Mouse (Mus musculus) forelimb bud, embryonic 11.5 days (tissue): ENCODE results near the gene Dnah8.

ENCODE experiments used
- DNase-seq: peaks from one replicate; pipeline ENCODE4 v3.0.0-alpha.2; 2012; ENCODE audit warnings: low read depth, low spot score

Dnah8 gene

DNA sequence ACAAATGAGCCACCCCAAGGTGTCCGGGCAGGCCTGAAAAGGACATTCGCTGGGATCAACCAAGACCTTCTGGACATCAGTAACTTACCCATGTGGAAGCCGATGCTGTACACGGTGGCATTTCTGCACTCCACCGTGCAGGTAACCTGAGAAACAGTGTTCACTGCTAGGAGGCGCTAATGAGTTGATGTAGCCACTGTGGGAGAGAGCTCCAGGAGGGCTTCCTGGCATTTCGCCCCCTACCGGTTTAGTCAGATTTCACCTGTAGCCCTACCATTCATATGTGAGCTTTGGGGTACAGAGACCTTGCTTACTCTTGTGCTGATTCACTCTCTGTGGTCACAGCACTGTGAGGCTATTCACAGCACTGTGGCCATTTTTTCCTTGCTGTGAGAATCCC is 195.0 kb downstream of the Dnah8 start:
- no peak for DNase-seq

DNA sequence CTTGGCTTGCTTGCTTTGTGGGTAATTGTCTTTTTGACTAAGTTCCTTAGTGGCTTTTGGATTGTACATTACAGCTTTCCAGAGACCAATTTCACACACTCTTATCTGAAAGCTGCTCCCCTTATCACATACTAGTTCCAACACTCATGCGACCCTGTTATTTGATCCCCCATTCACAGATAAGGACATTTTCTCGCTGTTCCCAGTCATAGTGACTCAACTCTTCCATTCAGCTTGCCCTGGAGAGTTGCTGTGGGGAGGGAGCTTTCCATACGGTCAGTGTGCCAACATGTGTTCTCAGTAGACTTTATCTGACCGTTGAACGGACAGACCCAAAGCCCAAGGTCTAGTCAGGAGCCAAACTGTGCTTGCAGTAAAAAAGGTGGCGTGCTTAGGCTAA is 197.0 kb downstream of the Dnah8 start:
- no peak for DNase-seq

DNA sequence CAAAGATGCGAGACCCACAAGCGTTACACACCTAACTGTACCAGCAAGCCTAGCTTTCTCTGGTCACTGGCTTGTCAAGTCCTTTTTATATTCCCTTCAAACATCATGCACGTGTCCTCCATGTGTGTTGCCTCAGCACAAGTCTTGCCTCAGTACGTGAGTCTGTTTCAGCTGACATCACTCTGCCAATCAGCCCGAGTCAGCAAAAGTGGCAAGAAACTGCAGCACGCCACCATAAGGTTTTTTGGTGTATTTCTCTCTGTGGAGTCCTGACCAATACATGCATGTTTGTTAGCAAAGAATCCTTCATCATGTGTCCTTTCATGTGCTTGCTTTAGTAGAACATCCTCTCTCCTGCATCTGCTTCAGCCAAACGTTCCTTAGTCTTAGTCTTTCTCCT is 200.3 kb downstream of the Dnah8 start:
- DNase-seq: no peak

DNA sequence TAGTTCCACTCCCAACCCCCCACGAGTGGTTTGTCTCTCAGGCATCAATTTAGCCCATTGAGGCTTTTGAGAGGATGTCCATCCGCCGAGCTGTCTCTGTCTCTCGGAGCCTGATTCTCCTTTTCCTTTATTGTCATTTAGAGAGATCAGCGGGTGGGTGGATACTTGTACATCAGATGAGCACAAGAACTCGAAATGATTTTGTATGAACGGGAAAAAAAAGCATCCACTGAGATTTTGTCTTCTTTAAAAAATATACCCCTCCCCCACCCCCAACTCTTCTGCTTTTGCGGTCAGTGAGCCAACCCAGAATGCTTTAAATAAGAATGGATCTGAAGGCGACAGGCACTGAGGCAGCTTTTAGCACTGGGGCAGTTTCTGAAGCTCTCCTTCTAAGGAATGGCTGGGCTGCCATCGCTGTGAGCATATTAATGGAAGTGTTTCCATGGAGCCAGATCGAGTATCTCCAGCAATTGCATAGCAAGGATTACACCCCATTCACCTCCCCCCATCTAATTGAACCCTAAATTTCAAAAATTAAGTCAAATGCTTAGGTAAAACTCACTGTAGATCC is 201.7 kb downstream of the Dnah8 start:
- DNase-seq: no peak

DNA sequence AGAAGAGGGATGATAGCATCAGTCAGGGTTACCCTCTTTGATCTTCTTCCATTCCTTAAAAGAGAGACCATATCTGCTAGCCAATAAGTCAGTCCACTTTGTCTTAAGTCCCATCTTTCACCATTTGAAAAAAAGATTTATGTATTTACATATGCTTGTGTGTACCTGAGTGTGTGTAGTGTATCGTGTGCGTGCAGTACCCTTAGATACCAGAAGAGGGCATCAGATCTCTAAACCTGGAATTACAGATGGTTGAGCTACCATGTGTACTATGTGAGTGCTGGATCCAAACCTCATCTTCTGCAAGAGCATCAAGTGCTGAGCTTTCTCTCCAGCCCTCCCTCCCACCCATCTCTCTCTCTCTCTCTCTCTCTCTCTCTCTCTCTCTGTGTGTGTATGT is 207.0 kb downstream of the Dnah8 start:
- no peak for DNase-seq

DNA sequence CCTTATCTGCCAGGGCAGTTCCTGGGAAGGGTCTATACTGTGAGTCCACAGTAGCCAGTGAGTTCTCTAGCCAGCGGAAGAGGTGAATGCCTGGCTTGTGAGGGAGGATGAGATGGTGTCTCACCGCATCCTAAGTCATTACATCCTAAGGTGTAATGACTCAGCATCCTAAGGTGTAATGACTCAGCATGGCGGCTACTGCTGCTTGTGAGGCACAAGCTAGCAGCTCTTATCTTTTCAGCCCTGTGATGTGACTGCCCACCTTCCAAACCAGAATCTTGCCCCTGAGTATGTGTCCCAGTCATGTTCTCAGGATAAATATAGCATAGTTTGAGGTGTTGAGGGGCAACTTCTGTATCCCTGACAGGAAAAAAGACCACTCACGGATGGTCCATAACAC is 211.3 kb downstream of the Dnah8 start:
- no peak for DNase-seq

DNA sequence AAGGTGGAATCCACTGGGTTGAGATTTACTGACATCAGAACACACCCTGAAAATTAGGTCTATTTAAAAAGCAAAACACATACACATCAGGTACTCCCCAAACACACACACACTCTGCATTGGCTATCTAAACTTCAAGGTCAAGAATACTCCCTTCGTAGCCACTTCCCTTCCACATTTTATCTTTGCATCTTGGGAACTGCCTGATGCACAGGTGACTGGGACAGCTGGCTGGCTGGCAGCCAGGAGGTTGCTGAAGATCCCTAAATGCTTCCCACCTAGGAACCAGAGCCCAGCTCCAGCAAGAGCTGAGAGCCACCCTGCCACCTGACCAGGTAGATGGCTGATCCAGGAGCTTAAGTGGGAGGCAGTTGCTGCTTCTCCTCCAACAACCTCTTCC is 212.9 kb downstream of the Dnah8 start:
- DNase-seq: no peak

DNA sequence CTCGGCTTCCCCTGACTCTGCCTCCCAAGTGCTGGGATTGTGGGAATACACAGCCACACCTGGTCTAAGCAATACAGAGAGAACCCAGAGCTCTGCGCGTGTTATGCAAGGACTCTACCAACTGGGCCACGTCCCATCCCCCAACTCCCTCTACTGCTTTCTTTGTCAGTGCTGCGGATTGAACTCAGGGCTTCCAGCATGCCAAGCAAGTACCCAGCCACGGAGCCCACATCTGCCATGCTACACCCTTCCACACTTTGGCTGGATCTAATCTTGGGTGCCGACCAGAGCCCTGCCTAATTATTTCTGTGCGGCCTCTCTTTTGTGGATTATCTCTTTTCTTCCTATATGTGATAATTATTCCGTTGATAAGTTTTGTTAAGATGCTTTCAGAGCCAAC is 215.9 kb downstream of the Dnah8 start:
- DNase-seq: no peak

DNA sequence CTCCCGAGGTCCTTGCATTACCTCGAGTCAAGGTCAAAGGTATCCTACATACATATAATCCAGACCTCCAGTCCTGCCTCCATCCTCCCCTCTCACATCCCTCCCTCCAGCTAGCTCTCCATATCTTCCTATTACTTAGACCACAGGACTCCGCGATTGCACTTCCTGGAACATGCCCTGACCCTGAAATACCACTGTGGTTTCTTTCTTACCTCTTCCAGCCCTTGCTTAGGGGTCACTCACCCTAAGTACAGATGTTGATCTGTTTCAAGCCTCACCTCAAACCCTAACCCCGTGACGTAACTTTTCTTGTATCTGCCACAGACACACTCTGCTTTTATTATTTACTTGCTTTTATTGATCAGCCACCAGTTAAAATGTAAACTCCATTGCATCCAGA is 218.2 kb downstream of the Dnah8 start:
- DNase-seq: no peak

DNA sequence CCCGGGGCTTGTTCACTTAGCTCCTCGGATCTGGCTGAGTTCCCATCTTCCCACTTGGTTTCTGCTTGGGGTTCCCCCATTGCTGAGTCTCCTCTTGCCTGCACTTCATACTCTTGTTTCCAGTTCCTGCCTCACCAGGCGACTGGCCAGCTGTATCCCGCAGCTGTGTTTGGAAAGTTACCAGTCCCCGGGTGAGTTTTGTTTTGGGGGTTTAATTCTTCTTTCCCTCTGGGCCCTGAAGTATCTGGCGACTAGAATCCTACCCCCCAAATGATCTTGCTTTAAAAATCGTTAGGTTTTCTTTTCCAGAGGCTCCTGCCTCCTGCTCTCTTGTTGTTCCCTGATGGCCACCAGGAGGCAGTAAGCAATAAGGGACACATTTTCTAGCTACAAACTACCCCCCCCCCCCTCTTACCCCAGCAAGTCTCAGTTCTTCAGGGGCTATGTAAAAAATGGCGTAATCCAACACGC is 220.2 kb downstream of the Dnah8 start:
- peak; percentile 56 for DNase-seq

DNA sequence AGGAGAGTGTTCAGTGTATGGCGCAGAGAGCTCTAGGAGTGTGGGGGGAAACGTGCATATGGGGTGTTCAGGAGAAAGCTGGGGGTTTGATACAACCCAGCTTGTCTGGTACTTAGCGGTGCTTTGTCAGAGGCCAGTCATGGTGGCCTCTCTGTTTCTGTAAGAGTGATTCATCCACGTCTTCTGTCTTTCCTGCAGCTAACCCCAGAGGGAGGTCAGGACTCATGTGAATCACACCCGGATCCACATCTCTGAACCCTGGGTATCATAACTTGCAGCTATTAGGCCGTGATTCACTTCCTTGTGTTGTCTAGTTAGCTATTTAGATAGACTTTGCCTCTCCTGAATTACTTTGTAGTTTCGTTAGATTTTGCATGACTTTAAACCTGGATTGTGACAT is 223.3 kb downstream of the Dnah8 start:
- no peak for DNase-seq

DNA sequence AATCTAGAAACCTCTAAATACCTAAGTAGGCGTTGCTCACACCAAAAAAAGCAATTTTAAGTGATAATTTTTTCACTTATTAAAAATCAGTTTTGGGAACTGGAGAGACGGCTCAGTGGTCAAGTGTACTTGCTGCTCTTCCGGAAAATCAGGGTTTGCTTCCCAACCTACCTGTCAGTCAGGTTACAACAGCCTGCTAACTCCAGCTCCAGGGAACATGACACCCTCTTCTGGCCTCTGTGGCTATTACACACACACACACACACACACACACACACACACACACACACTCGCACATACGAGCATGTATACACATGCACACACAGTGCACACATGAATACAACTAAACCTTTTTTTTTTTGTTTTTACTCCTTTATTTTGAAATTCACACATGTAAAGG is 223.9 kb downstream of the Dnah8 start:
- DNase-seq: no peak

DNA sequence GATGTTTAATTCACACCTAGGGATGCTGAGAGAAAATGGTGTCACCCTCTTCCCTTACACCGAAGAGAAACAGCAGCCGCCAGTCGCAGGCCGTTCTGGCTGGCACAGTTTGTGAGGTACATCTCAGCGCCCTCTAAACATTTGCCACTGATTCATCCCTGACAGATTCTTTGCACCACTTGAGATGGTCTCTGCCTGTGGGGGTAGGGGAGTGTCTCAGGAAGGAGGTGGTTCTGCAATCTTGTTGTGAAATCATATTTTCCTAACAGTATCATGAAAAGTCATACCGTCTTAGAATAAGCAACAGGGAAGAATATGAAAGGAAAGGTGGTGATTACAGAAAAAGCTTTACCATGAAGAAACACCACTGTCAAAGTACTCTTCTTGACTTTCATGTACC is 224.7 kb downstream of the Dnah8 start:
- no peak for DNase-seq

DNA sequence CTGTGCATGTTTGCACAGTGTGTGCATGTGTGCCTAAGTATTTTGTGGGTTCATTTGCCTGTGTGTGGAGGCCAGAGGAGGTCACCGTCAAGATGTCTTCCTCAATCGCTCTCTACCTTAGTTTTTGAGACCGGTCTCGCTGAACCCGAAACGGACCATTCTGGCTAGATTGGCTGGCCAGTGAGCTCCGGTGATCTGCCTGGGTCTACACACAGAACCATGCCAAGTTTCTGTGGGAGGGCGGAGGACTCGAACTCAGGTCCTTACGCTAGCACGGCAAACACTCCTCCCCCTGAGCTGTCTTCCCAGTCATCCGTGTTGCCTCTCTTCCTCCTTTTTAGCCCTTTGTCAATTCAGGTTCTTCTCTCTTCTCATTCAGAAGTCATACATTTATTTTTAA is 225.7 kb downstream of the Dnah8 start:
- no peak for DNase-seq

DNA sequence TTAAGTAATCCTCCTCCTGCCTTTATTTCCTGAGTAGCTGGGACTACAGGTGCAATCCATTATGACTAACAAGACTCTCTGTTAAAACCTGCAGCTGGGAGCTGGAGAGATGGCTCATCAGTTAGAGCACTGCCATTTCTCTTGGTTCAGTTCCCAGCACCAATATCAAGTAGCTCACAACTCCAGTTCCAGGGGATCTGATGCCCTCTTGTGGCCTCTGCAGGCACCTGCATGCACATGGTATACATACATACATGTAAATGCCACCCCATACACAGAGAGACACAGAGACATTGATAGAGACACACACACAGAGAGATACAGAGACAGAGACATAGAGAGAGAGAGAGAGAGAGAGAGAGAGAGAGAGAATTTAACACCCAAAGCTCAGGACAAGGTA is 228.2 kb downstream of the Dnah8 start:
- DNase-seq: no peak

DNA sequence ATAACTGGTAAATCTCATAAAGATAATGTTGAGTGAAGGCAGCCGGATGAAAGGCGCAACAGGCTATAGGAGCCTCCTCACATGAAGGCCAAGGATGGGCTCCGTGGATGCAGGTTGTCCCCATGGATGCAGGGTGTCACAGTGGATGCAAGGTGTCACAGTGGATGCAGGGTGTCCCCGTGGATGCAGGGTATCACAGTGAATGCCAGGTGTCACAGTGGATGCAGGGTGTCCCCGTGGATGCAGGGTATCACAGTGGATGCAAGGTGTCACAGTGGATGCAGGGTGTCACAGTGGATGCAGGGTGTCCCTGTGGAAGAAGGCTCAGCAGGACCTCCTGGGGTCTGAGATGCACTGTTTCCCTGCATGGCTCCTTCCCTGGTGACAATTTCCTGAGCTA is 233.2 kb downstream of the Dnah8 start:
- no peak for DNase-seq

DNA sequence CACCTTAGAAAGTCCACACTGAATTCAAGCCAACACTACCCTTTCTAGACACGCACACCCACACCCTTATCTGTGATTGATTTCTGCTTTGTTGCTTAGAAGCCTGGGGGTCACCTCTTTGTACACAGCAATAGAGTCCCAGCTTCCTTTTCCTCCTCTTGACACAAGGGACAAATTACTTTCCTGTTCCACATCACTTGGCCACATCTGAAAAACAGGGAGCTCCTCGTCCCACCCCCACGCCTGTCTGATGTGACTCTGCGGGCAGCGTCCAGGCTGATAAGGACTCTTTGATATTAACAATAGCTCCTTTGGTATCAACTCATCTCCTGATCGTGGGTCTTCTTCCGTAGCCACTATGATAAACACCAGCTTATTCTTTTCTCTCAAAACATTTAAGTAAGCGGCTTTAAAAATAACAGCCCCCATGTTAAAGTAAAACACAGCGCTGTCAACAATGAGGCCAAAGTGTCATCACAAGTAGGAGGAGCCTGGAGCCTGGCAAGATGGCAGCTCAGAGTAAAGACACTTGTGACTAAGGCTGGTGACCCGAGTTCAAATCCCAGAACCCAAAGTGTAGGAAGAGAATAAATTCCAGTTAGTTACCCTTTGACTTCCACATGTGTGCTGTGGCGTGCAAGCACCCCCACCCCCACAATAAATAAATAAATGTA is 234.6 kb downstream of the Dnah8 start:
- DNase-seq: no peak

DNA sequence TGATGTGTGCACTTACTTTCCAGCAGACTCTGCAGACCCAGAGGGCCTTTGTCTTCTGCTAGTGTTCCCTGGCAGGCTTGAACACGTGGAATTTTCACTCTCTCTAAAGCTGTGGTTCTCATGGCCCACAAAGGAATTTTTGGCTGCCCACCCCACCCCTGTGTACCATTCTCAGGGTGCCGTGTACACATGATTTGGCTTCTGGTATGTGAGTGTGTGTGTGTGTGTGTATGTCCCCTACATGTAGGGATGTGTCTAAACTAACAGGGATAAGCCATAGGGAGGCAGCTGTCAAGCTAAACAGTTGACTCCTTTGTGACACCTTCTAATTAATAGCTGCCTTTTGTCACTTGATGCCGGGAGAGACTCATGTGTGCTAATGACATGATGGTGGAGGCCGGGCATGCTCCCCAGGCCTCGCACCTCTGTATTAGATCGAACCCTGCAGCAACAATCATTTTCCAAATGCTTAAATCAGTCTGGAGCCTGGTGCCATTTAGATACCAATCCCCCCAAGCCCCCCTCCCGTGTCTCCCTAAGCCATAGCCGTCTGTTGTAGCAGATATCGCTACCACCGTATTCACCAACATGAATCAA is 235.9 kb downstream of the Dnah8 start:
- peak; percentile 28 for DNase-seq

DNA sequence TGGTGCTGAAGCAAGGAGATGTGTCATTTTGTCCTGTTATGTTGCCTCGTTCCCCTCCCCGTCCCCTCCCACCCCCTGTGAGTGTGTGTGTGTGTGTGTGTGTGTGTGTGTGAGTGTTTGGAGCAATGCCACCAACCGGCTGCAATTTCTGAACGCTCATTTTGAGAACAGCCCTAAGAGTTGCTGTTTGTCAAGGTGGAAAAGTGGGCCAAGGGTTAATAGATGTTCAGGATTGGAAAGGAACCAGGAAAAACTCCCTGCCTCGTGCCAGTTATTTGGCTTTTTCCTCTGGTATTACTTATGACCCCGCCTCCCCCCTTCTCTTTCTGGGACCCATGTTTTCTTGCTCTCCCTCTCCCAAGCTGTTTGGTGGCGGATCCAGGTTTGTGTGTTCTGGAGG is 236.5 kb downstream of the Dnah8 start:
- DNase-seq: no peak

DNA sequence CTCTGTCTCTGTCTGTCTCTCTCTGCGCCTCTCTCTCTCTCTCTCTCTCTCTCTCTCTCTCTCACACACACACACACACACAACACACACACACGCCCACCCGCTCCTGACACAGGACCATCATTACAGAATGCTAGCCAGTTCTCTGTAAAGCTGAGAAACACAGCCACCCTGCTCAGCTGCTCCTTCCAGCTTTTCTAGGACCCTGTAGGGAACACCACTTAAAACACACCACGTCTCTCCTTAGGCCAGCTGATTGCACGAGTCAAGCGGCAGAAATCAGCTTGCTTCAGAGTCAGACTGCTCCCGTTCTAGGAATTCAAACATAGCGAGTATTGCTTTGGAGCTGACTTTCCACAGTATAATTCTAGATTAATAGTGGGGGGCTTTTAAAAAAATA is 242.1 kb downstream of the Dnah8 start:
- no peak for DNase-seq

DNA sequence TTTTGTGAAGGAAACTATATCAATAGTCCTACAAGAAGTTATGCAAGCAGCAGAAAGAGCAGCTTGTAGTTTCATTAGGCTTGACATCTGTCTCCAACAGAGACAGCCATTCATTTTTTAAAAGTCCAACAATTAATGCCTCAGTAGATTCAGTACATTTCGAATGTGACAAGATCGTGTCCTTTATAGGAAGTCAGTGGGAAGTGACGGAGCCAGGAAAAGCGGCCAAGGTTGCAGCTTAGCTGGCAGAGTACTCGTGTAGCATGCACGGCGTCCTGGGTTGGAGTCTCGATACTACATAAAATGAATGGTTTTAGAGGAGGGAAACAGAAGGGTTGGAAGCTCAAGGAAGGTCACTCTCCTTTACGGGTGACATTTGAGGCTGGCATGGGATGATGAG is 242.8 kb downstream of the Dnah8 start:
- no peak for DNase-seq

DNA sequence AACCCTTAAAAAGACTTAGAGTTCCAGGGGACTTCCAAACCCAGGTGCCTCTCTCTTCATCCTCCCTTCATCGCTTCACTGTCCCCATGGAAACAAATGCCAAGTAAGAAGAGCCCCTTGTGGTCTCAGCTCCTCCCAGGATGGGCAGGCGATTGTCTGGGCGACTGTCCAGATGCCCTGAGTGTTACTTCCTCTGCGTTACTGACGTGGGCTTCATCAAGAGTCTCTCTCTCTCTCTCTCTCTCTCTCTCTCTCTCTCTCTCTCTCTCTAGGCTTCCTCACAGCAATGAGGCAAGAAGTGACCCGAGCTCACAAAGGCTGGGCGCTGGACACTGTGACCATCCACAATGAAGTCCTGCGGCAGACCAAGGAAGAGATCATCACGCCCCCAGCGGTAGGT is 246.9 kb downstream of the Dnah8 start:
- no peak for DNase-seq

DNA sequence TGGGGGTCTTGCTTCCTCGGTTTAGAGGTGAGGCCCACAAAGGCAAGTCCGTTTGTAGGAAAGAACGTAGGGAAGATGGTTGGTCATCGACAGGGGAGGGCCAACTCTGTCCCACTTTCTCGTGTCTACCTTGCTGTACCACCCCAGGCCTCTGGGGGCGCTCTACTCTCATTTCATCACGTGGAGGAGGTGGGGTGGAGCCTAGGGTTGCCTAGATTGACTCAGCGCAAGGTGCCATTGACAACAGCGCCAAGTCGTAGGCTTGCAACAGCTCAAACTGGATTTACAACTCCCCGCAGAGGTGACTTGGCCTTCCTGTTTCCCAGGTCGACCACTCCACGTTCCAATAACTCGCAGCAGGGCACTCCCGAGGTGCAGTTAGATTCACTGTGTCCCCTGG is 250.1 kb downstream of the Dnah8 start:
- no peak for DNase-seq

DNA sequence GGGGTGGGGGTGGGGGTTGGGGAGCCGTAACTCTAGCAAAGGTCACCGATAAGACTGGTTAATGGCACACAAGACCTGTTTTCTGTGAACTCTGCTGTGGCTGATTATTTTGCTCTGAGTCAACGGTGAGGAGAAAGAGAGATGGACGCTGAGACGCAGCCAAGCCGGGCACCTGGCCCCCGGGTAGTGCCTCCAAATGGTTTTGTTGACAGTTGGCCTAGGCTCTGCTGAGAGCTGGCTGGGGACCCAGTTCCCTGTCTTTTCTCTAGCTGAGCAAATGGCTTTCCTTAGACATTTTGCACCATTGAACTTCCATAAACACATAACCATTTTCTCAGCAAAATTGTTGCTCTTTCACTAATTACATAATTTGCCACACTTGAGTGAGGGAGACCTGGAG is 253.3 kb downstream of the Dnah8 start:
- no peak for DNase-seq
